Mouse (Mus musculus): ENCODE results near the gene Men1.
A peak's percentile ranks its signal among the peaks of the same experiment; 100 is the strongest.

DNA sequence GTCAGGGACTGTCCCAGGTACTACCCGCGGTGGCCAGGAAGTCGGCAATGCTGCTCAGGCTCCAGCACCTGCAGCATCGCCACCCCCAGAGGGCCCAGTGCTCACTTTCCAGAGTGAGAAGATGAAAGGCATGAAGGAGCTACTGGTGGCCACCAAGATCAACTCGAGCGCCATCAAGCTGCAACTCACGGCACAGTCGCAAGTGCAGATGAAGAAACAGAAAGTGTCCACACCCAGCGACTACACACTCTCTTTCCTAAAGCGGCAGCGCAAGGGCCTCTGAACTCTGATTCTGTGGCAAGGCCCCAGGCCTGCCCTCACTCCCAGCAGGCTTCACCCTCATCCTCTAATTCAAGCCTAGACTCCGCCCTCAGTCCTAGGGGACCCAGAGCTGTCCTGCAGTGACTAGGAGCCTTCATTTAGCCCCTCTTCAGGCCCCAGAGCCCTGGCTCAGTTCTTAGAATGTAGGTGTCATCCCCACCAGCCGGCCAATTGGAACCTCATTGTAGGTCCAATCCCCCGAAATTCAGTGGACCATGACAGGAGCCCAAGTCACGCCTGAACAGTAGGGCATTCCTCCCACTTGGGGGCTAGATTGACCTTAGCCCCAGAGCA lies 5.2 kb downstream of the Men1 start:
- TF ChIP-seq CTCF (IDR thresholded peaks at IDR 0.05) (peak; percentile 63), POLR2A (IDR thresholded peaks at IDR 0.05; ENCODE audit: insufficient read depth, low read depth, low read length) (peak; percentile 41)

All from heart, adult 2 months (tissue).